Comparison of ENCODE assay signal across 14 mouse cellular contexts in genomic region chr10:37617708-37618300, GRCm38 (mm10).
A peak's percentile ranks its signal among the peaks of the same experiment; 100 is the strongest.
DNase-seq lines count a peak whose midpoint lies in the region; ATAC-seq and TF ChIP-seq lines count a peak whose summit lies in the region.
"Had no signal": no experiment of that assay in that cellular context is flagged by ENCODE, and none has a peak within 500 bp of the region (broad histone marks: within the 10 kb centered on the region; RNA-seq: fewer than 3 reads in every experiment).

No protein-coding gene starts in this region.

- peak; percentile 71; the same call in 1 of the 2 replicates for TF ChIP-seq EP300 in heart, postnatal 0 days (IDR thresholded peaks at IDR 0.05; ENCODE audit: low read depth)

- 0 out of 2 replicates have a peak, but pooled peaks have one; percentile 32 for ATAC-seq in forebrain, embryonic 15.5 days (replicated peaks)
- peak; percentile 96 for ATAC-seq in heart, postnatal 0 days (ENCODE audit: insufficient read depth, low read depth)
- ATAC-seq: activated CD4-positive, CD25-positive, alpha-beta regulatory T cell, adult 4 months had no signal

- no peaks in the 10 kb centered on the region for H3K9me3 ChIP-seq in forebrain, embryonic 15.5 days
- H3K9me3 ChIP-seq in heart, postnatal 0 days (replicated peaks; ENCODE audit: control insufficient read depth, low read length), result no peaks in the 10 kb centered on the region
- H3K9me3 ChIP-seq: G1E; neural tube, embryonic 12.5 days had no signal

- H3K4me2 ChIP-seq in forebrain, embryonic 15.5 days (replicated peaks), result no peak overlapping the region
- peak overlapping the region; percentile 23; the same call in 1 of the 2 replicates for H3K4me2 ChIP-seq in heart, postnatal 0 days (ENCODE audit: low read depth, low read length)
- H3K4me2 ChIP-seq: neural tube, embryonic 12.5 days had no signal

- TF ChIP-seq CTCF in heart, postnatal 0 days (IDR thresholded peaks at IDR 0.05; ENCODE audit: low read depth), result no peak

- H3K9ac ChIP-seq in forebrain, embryonic 15.5 days (replicated peaks), result no peak overlapping the region
- H3K9ac ChIP-seq in heart, postnatal 0 days (replicated peaks; ENCODE audit: low read depth, low read length), result no peak overlapping the region; the same call in 1 of the 2 replicates
- H3K9ac ChIP-seq: neural tube, embryonic 12.5 days had no signal

- H3K27me3 ChIP-seq in forebrain, embryonic 15.5 days, result no peaks in the 10 kb centered on the region
- H3K27me3 ChIP-seq in heart, postnatal 0 days (ENCODE audit: control insufficient read depth, insufficient read depth, low read length), result no peaks in the 10 kb centered on the region
- H3K27me3 ChIP-seq: neural tube, embryonic 12.5 days had no signal

- H3K4me3 ChIP-seq in forebrain, embryonic 15.5 days, result no peak overlapping the region
- H3K4me3 ChIP-seq in heart, postnatal 0 days (ENCODE audit: low read depth, low read length), result no peak overlapping the region
- H3K4me3 ChIP-seq: neural tube, embryonic 12.5 days had no signal

- H3K36me3 ChIP-seq in forebrain, embryonic 15.5 days, result no peaks in the 10 kb centered on the region
- no peaks in the 10 kb centered on the region for H3K36me3 ChIP-seq in heart, postnatal 0 days (replicated peaks; ENCODE audit: control insufficient read depth, insufficient read depth, low read length)
- H3K36me3 ChIP-seq: G1E; neural tube, embryonic 12.5 days had no signal

- 42% methylated on average over 7 of the region's 7 CpGs for WGBS in forebrain, embryonic 15.5 days
- 32% methylated on average over 7 of the region's 7 CpGs for WGBS in heart, postnatal 0 days

- peak; percentile 33 to 35 for DNase-seq in cerebellum, postnatal 10 days
- no peak for DNase-seq in cerebellum, adult 8-10 months
- DNase-seq in heart, postnatal 0 days (ENCODE audit: low spot score), result peak; percentile 85
- DNase-seq in lung, postnatal 10 days, result peak; percentile 52
- DNase-seq in right cerebral cortex, postnatal 36 days (ENCODE audit: low spot score in 2 of 2), result no peak
- no peak for DNase-seq in right cerebral cortex, postnatal 14 days
- no peak for DNase-seq in kidney, postnatal 36 days
- DNase-seq: kidney, adult 2 months; liver; right cerebral cortex, adult 18-20 months had no signal

- H3K4me1 ChIP-seq in forebrain, embryonic 15.5 days, result peaks cover 3% of the 10 kb centered on the region; the same call in 1 of the 2 replicates
- peaks cover 19% of the 10 kb centered on the region for H3K4me1 ChIP-seq in heart, postnatal 0 days (ENCODE audit: control insufficient read depth, insufficient read depth)
- H3K4me1 ChIP-seq: neural tube, embryonic 12.5 days had no signal

- no peak overlapping the region for H3K27ac ChIP-seq in forebrain, embryonic 15.5 days (replicated peaks)
- H3K27ac ChIP-seq in heart, postnatal 0 days (ENCODE audit: low read depth), result peak overlapping the region; percentile 64
- H3K27ac ChIP-seq: neural tube, embryonic 12.5 days had no signal

Comparison
In these comparisons a context has a peak if more than half of its experiments do, and no peak if none do; other contexts are left out.
1. DNase-seq: peak in cerebellum, postnatal 10 days (2 of 2), heart, postnatal 0 days (single experiment) and lung, postnatal 10 days (single experiment); none in cerebellum, adult 8-10 months (single experiment), right cerebral cortex, postnatal 36 days (0 of 2), right cerebral cortex, postnatal 14 days (single experiment) and kidney, postnatal 36 days (0 of 2).